Mouse (Mus musculus) lung, embryonic 15.5 days (tissue): ENCODE measurements around the gene Ly75. TPM values are rescaled to one million over a fixed set of nuclear protein-coding genes. Genes with fewer than 3 reads are reported as not detected.

Experiments used
- ATAC-seq: fragments of 200-750 bp; cut with Nextera tagmentation; 2 replicates; pipeline ENCODE4 v1.8.0; 2017; ENCODE audit warnings: moderate number of reproducible peaks, borderline replicate concordance; ENCODE audit not compliant: low FRiP score, low TSS enrichment; ENCODE audit errors: extremely low read depth
- H3K27ac ChIP-seq: fragments of 300-500 bp; sonication (generic); 2 replicates; pipeline ENCODE4 v1.5.1; 2015; ENCODE audit warnings: moderate library complexity, mild to moderate bottlenecking, inconsistent platforms
- H3K27me3 ChIP-seq: fragments of 300-500 bp; sonication (generic); 2 replicates; pipeline ENCODE4 v1.6.1; 2015; ENCODE audit warnings: inconsistent platforms
- H3K36me3 ChIP-seq: fragments of 300-500 bp; sonication (generic); 2 replicates; pipeline ENCODE4 v1.6.1; 2015; ENCODE audit warnings: inconsistent platforms
- H3K4me1 ChIP-seq: fragments of 300-500 bp; sonication (generic); 2 replicates; pipeline ENCODE4 v1.6.1; 2015; ENCODE audit warnings: inconsistent platforms
- H3K4me2 ChIP-seq: fragments of 300-500 bp; sonication (generic); 2 replicates; pipeline ENCODE4 v1.6.1; 2015; ENCODE audit warnings: inconsistent platforms, mild to moderate bottlenecking, moderate library complexity
- H3K4me3 ChIP-seq: fragments of 300-500 bp; sonication (generic); 2 replicates; pipeline ENCODE4 v1.5.1; 2015; ENCODE audit warnings: mild to moderate bottlenecking, inconsistent platforms
- H3K9ac ChIP-seq: fragments of 300-500 bp; sonication (generic); 2 replicates; pipeline ENCODE4 v1.6.1; 2015; ENCODE audit warnings: inconsistent platforms
- H3K9me3 ChIP-seq: fragments of 300-500 bp; sonication (generic); 2 replicates; pipeline ENCODE4 v1.6.1; 2016; ENCODE audit warnings: inconsistent platforms
- WGBS: fragments of 180-500 bp; shearing (Covaris S2); methylation state at CpG from one replicate; pipeline ENCODE4 v1.1.7; 2015; 5-methylcytosine and 5-hydroxymethylcytosine counted together
- polyA plus RNA-seq: library from polyadenylated mRNA; unstranded; fragments of >200 nt; fragmentation: Nextera tagmentation; extraction: Ambion mirVana; gene quantifications from 2 replicates; pipeline ENCODE4 v1.2.1, GENCODE M21; 2015

The Ly75 gene
- polyA plus RNA-seq, 1 experiment from 2014 or later: 3.5 TPM

GRCm38 (mm10) chr2:60267567-60267966, 115.5 kb downstream of the Ly75 start:
- Histone ChIP-seq H3K9me3 (no peaks in the 10 kb centered on the region), H3K4me3 (no peak overlapping the region), H3K27ac (peak overlapping the region; percentile 12; the same call in 1 of the 2 replicates), H3K4me2 (no peak overlapping the region), H3K36me3 (no peaks in the 10 kb centered on the region), H3K4me1 (0 out of 2 replicates have a peak, but pooled peaks cover 3% of the 10 kb centered on the region), H3K9ac (no peak overlapping the region), H3K27me3 (no peaks in the 10 kb centered on the region)
- no peak for ATAC-seq
- 34% methylated on average over 1 of the region's 1 CpGs for WGBS

GRCm38 (mm10) chr2:60260621-60261350, 122.3 kb downstream of the Ly75 start:
- no peak for ATAC-seq
- Histone ChIP-seq H3K36me3 (0 out of 2 replicates have a peak, but pooled peaks cover 3% of the 10 kb centered on the region), H3K27me3 (no peaks in the 10 kb centered on the region), H3K4me3 (no peak overlapping the region), H3K9ac (no peak overlapping the region), H3K27ac (no peak overlapping the region), H3K9me3 (no peaks in the 10 kb centered on the region), H3K4me1 (no peaks in the 10 kb centered on the region), H3K4me2 (no peak overlapping the region)
- 77% methylated on average over 5 of the region's 5 CpGs for WGBS

- Histone ChIP-seq H3K9ac (no peak overlapping the region), H3K27ac (no peak overlapping the region), H3K27me3 (no peaks in the 10 kb centered on the region), H3K36me3 (peaks cover 10% of the 10 kb centered on the region; the same call in 1 of the 2 replicates), H3K4me2 (no peak overlapping the region), H3K9me3 (no peaks in the 10 kb centered on the region), H3K4me3 (no peak overlapping the region), H3K4me1 (no peaks in the 10 kb centered on the region)
- ATAC-seq: no peak
- 94% methylated on average over 5 of the region's 5 CpGs for WGBS
Measured at GRCm38 (mm10) chr2:60259186-60259585, 123.9 kb downstream of the Ly75 start.

GRCm38 (mm10) chr2:60256751-60257150, 126.4 kb downstream of the Ly75 start:
- H3K27me3 ChIP-seq: no peaks in the 10 kb centered on the region
- H3K4me1 ChIP-seq: no peaks in the 10 kb centered on the region
- H3K9ac ChIP-seq: no peak overlapping the region

GRCm38 (mm10) chr2:60253506-60253905, 129.6 kb downstream of the Ly75 start:
- Histone ChIP-seq H3K9me3 (no peaks in the 10 kb centered on the region), H3K4me3 (no peak overlapping the region), H3K9ac (no peak overlapping the region), H3K4me1 (no peaks in the 10 kb centered on the region), H3K4me2 (no peak overlapping the region), H3K27me3 (no peaks in the 10 kb centered on the region), H3K36me3 (peaks cover 22% of the 10 kb centered on the region), H3K27ac (no peak overlapping the region)
- no peak for ATAC-seq

More at GRCm38 (mm10) chr2:60256751-60257150, 126.4 kb downstream of the Ly75 start:
- ATAC-seq: no peak
- H3K27ac ChIP-seq: no peak overlapping the region
- no peak overlapping the region for H3K4me2 ChIP-seq
- 57% methylated on average over 2 of the region's 2 CpGs for WGBS
- H3K4me3 ChIP-seq: no peak overlapping the region
- H3K36me3 ChIP-seq: peaks cover 12% of the 10 kb centered on the region; the same call in 1 of the 2 replicates
- no peaks in the 10 kb centered on the region for H3K9me3 ChIP-seq

GRCm38 (mm10) chr2:60252782-60253181, 130.3 kb downstream of the Ly75 start:
- no peak for ATAC-seq
- Histone ChIP-seq H3K4me2 (no peak overlapping the region), H3K27ac (no peak overlapping the region), H3K36me3 (peaks cover 22% of the 10 kb centered on the region), H3K27me3 (no peaks in the 10 kb centered on the region), H3K4me3 (no peak overlapping the region), H3K9me3 (no peaks in the 10 kb centered on the region), H3K4me1 (no peaks in the 10 kb centered on the region), H3K9ac (no peak overlapping the region)
- WGBS: 81% methylated on average over 4 of the region's 4 CpGs

Other genes starting within 250 kb of the Ly75 start
- gene Baz2b, start 173.5 kb downstream of the Ly75 start, polyA plus RNA-seq: 51.5 and 56.9 TPM in 2 replicates
- 72.7 and 73.4 TPM in 2 replicates for gene March7, start 173.4 kb downstream of the Ly75 start, polyA plus RNA-seq
- 45.7 and 46.3 TPM in 2 replicates for gene Cd302, start 98.8 kb downstream of the Ly75 start, polyA plus RNA-seq
- gene Pla2r1, start 170.0 kb upstream of the Ly75 start, polyA plus RNA-seq: 2.9 and 3.2 TPM in 2 replicates